Mouse (Mus musculus) embryonic stem cell, embryonic (primary cell): ENCODE results near the gene Klra1.
"Not testable (repeated sequence)": the region's sequence is repeated elsewhere in the genome, so short reads cannot be mapped to it uniquely, and the experiment has no call there.

Source experiments
- CTCF ChIA-PET, 4 experiments: fragments of 300-600 bp in 2 of 4; fragments of 350-600 bp in 2 of 4; sonication (Branson Sonifier 250); formaldehyde crosslinking; loops; one replicate each; lab custom pipeline; 2022; ENCODE audit warnings: inconsistent platforms in 2 of 4; lab: Charles Lee
- POLR2A ChIA-PET, 4 experiments: fragments of 300-600 bp in 2 of 4; fragments of 350-600 bp in 2 of 4; sonication (Branson Sonifier 250); formaldehyde crosslinking; loops; one replicate each; lab custom pipeline; 2022; ENCODE audit warnings: antibody characterized with exemption in 4 of 4, inconsistent platforms in 1 of 4; lab: Charles Lee

Klra1 gene

DNA sequence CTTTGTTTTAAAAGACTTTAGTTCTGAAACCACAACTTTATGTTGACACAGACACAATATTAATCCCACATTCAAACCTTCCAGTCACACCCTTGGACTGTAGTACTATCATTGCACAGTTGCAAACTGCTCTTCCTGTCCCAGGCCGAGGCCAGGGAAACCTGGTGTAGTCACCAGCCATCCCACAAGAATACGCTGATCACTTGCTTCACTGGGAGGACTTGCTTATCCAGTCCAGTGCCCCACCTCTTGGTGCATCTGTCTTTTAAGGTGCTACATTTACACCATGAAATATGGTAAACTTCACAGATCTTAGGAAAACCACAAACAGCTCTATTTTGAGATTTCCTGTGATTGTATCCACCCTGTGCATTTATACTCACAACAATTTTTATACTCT, at the start of gene Klra1:
Gene Klra1 (minus strand): TSS at position 125 of the 400 bp plus-strand sequence.
- ChIA-PET POLR2A (no interaction called here), CTCF (no interaction called here)

DNA sequence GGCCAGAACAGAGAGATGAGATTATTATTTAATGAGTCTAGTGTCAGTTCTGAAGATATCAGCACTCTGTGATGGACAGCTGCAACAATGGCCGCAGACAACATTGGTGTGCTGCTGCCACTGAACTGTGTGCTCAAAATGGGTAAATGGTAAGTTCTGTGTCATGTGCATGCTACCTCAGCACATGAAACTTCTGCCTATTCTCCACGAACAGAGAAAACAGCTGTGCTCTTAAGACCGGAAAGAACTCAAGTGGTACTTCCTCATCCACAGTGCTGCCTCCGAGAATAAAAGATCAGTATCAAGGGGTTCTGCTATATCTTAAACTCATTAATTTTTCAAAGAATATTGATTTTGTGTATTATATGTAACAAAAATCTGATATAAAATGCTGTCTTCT, 42.8 kb upstream of the Klra1 start:
- ChIA-PET CTCF (no interaction called here), POLR2A (no interaction called here)

DNA sequence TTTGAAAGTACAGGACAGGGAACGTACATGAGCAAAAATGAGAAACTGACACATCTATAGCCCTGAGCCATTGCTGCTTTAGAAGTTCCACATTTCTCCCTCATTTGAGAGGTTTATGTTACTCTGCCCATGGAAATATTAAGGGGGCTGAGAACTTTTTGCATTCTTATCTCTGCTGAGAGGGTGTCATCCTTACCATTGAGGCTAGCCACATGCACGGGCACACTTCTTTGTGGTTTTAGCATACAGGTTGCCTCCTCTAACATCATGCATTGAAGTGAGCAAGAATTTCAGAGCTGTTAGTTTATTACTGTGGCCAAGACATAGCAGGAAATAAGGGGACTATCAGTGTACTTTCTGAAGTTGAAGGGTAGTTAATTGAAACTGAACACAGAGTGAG, 32.5 kb upstream of the Klra1 start:
- POLR2A ChIA-PET = no interaction called here
- CTCF ChIA-PET = no interaction called here

DNA sequence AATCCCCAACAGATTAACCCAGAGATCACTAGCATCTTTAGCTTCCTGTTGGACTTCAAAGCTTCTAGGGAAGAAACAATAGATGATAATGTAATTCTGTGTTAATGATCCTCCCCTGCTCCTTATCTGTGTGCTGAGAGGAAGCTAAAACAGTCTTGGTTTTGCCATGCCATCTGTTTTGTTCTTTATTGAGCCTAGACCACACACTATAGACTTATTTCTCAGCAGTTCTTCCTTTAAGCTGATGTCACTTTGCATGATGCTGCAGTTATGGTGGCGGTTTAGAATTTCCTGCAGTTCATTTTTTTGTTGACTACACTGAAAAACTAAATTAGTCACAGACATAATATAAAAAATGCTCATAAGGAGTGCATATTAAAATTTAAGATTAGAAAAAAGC, 18.2 kb upstream of the Klra1 start:
- ChIA-PET CTCF (no interaction called here), POLR2A (no interaction called here)

DNA sequence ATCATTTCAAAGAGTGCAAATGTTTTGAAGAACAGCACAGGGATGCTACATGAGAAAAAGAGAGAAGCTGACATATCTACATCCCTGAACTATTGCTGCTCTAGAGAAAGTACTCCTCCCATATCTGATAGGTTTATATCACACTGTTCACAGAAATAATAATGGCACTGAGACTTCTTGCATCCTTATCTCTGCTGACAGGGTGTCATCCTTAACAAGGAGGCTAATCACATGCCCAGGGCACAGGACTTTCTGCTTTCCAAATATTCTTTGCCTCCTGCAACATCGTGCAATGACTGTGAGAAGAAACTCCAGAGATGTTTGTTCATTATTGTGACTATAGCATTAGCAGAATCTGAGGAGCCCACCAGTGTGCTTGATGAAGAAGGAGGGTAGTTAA, 871 bp downstream of the Klra1 start:
- CTCF ChIA-PET = no interaction called here

DNA sequence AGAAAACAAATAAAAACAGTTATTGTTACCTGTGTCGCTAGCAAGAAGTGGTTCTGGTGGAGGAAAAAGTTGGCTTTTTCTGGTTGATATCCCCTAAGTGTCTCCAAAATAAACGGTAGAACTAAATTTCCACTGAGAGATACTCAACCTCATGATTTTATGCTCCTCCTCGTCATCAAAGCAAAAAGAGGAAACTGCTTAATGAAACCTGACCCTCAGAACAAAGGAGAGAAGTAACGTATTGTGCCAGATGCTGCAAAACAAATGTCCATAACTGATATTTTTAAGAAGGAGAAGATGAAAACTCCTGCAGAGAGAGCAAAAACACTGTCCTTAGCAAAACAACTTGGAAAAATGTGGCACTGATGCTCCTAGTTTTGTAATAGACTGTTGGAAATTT, 4.3 kb downstream of the Klra1 start:
- CTCF ChIA-PET = no interaction called here
- POLR2A ChIA-PET = no interaction called here

More for the DNA sequence above, 871 bp downstream of the Klra1 start:
- POLR2A ChIA-PET = no interaction called here

DNA sequence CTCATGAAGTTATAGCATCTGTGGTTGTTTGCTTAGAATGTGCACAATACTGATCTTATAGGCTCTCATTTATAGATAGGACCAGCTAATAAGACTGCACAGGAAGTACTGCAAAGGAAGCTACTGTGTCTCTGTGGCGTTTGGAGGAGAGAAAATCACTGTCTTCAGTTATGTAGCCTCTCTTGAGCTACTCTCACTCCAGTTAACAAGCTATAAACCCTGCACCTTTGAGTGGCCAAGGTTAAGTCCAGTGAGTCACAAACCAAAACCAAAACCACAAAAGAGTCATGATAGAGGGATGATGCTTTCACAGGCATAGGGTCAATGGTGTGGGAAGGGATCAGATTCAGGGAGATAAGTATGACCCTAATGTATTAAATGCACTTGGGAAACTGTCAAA, 41.3 kb downstream of the Klra1 start:
- CTCF ChIA-PET, POLR2A ChIA-PET: not testable (repeated sequence)

DNA sequence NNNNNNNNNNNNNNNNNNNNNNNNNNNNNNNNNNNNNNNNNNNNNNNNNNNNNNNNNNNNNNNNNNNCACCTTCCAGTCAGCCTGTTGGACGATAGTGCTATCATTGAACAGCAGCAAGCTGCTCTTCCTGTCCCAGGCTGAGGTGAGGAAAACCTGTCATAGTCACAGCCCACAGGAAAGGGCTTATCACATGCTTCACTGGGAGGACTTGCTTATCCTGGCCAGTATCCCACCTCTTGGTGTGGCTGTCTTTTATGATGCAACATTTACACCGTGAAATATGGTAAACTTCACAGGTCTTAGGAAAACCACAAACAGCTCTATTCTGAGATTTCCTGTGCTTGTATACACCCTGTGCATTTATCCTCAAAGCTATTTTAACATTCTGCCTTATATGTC, 44.7 kb downstream of the Klra1 start:
- CTCF ChIA-PET, POLR2A ChIA-PET: not testable (repeated sequence)

DNA sequence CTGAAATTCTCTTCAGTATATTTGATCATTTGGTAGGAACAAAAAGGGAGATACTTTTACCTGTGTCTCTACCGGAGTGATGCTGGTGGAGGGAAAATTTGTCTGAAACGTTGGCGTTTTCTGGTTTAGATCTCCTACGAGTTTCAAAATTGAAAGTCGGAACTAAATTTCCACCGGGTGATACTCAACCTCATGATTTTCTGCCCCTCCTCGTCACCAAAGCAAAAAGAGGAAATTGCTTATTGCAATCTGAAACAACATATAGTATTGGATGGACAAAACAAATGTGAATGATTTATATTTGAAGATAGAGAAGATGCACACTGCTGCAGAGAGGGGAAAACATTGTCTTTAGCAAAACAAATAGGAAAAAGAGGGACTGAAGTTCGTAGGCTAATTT, 49.3 kb downstream of the Klra1 start, which contains the start of gene Klra3:
Gene Klra3 (minus strand): TSS at position 164 of the 400 bp plus-strand sequence.
- CTCF ChIA-PET = no interaction called here
- POLR2A ChIA-PET = no interaction called here
